Mouse (Mus musculus): Measurements from ENCODE around the gene Dtnb.

- TF ChIP-seq CTCF (IDR thresholded peaks at IDR 0.05; ENCODE audit: low read depth) (no peak), EP300 (IDR thresholded peaks at IDR 0.05; ENCODE audit: low read depth) (no peak)
Measured at GRCm38 (mm10) chr12:3662660-3663059, 90.5 kb downstream of the Dtnb start.

All from liver, embryonic 14.5 days (tissue).